Mouse (Mus musculus) heart, embryonic 12.5 days (tissue): ENCODE measurements around the gene Atp23. TPM values are rescaled to one million over a fixed set of nuclear protein-coding genes. Genes with fewer than 3 reads are reported as not detected.

Experiments used
- ATAC-seq: fragments of 200-750 bp; cut with Nextera tagmentation; 2 replicates; pipeline ENCODE4 v1.8.0; 2017; ENCODE audit warnings: moderate TSS enrichment, moderate library complexity; ENCODE audit not compliant: insufficient number of reproducible peaks, low FRiP score
- H3K27ac ChIP-seq: fragments of 300-500 bp; sonication (generic); 2 replicates; pipeline ENCODE4 v1.5.1; 2016; ENCODE audit warnings: mild to moderate bottlenecking, moderate library complexity; ENCODE audit not compliant: poor library complexity, severe bottlenecking
- H3K27me3 ChIP-seq: fragments of 300-500 bp; sonication (generic); replicated peaks from 2 replicates; pipeline ENCODE4 v1.6.1; 2016; ENCODE audit warnings: mild to moderate bottlenecking, moderate library complexity
- H3K36me3 ChIP-seq: fragments of 300-500 bp; sonication (generic); 2 replicates; pipeline ENCODE4 v1.6.1; 2016; ENCODE audit warnings: mild to moderate bottlenecking, moderate library complexity
- H3K4me1 ChIP-seq: fragments of 300-500 bp; sonication (generic); replicated peaks from 2 replicates; pipeline ENCODE4 v1.6.1; 2016; ENCODE audit warnings: mild to moderate bottlenecking
- H3K4me2 ChIP-seq: fragments of 300-500 bp; sonication (generic); 2 replicates; pipeline ENCODE4 v1.6.1; 2016; ENCODE audit warnings: mild to moderate bottlenecking, moderate library complexity
- H3K4me3 ChIP-seq: fragments of 300-500 bp; sonication (generic); 2 replicates; pipeline ENCODE4 v1.5.1; 2016; ENCODE audit warnings: mild to moderate bottlenecking
- H3K9ac ChIP-seq: fragments of 300-500 bp; sonication (generic); 2 replicates; pipeline ENCODE4 v1.6.1; 2016; ENCODE audit warnings: mild to moderate bottlenecking, moderate library complexity
- H3K9me3 ChIP-seq: fragments of 300-500 bp; sonication (generic); replicated peaks from 2 replicates; pipeline ENCODE4 v1.6.1; 2016; ENCODE audit warnings: mild to moderate bottlenecking, moderate library complexity
- WGBS: fragments of 180-500 bp; shearing (Covaris S2); methylation state at CpG from one replicate; pipeline ENCODE4 v1.1.7; 2016; 5-methylcytosine and 5-hydroxymethylcytosine counted together
- polyA plus RNA-seq: library from polyadenylated mRNA; unstranded; fragments of >200 nt; fragmentation: Nextera tagmentation; extraction: Ambion mirVana; gene quantifications from 2 replicates; pipeline ENCODE4 v1.2.1, GENCODE M21; 2016

Atp23 gene
- polyA plus RNA-seq, 1 experiment from 2014 or later = 10.0 TPM

DNA sequence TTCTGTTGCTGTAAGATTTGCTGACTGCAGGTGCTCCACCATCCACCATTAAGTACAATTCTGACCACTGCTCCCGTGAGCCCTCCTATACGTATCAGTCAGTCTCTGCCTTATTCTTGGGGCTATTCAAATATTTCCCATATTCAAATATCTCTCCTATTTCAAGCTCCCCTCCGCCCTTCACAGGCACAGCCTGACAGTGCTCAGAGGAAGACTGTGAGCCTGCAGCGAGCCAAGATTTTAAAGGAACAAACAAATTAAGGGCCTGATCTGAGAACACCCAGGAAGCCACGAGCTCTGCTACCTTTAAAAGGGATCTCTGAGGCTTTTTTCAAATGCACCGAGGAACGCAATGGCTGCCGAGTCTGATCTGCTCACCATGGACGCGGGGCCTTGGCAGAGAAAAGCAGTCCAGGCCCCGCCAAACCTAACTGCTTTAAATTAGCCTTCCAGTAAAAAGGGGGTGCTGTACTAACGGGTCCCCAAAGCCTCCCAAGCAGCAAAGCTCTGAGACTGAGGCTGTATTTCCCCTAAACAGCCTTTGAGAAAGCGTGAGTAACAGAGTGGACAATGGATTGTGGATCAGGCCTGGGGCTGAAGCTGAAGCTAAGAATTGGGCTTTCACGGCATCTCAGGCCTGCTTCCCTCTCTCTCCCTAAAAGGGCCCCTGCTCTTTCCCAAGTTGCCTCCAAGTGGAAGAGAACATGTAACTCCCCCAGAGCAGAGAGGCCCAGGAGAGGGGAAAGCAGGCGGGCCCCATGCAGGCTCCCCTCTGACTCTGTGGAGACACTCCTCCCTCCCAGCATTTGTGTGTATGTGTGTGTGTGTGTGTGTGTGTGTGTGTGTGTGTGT is 29.3 kb upstream of the Atp23 start:
- Histone ChIP-seq H3K4me2 (peak overlapping the region; percentile 27), H3K27me3 (no peaks in the 10 kb centered on the region), H3K27ac (peak overlapping the region; percentile 94), H3K36me3 (no peaks in the 10 kb centered on the region), H3K9me3 (no peaks in the 10 kb centered on the region), H3K9ac (peak overlapping the region; percentile 59), H3K4me1 (peaks cover 67% of the 10 kb centered on the region), H3K4me3 (no peak overlapping the region)
- ATAC-seq = peak; percentile 53; the same call in 1 of the 2 replicates
- 45% methylated on average over 15 of the region's 15 CpGs for WGBS

DNA sequence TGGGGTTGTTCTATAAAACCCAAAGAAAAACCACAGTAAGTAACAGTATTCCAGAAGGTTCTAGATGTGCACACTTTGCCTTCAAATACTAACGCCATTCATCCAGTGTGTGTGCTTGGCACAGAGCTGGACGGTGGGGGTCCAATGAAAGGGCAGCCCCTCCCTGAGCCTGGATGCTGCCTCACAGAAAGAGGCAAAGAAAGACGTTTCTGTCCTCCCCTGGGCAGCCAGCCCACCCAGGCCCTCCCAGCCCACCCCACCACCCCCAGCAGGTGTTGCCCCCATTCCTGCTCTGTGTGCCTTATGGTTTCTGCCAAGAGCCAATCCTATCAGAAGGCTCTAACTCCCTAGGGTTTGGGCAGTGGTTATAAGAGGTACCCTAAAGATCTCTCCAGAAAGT is 28.4 kb upstream of the Atp23 start:
- 62% methylated on average over 3 of the region's 3 CpGs for WGBS
- no peak overlapping the region for H3K4me3 ChIP-seq
- H3K9me3 ChIP-seq = no peaks in the 10 kb centered on the region
- H3K27me3 ChIP-seq = no peaks in the 10 kb centered on the region
- peaks cover 59% of the 10 kb centered on the region for H3K4me1 ChIP-seq
- ATAC-seq = no peak
- H3K4me2 ChIP-seq = no peak overlapping the region
- no peaks in the 10 kb centered on the region for H3K36me3 ChIP-seq
- 0 out of 2 replicates have a peak overlapping the region, but pooled peaks have one; percentile 59 for H3K9ac ChIP-seq
- H3K27ac ChIP-seq = no peak overlapping the region; the same call in 1 of the 2 replicates

DNA sequence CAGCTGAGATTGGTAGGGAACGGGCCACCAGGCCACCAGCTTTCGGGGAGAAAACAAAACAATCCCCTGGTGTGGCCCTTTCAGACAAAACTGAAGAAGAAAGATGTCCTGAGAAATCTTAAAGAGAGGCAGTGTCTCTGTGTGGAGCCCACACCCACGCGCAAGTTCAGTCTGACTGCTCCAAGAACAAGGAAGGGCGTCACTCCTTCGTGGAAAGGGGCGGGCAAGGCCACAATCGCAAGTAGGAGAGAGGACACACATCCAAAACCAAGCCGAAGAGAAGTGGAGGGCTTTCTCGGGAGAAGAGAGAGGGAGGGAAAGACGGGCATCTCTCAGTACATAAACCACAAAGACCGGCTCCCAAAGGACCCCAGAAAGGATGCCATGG is 27.7 kb upstream of the Atp23 start:
- H3K4me2 ChIP-seq = peak overlapping the region; percentile 91
- H3K9me3 ChIP-seq = no peaks in the 10 kb centered on the region
- peak overlapping the region; percentile 85 for H3K9ac ChIP-seq
- peaks cover 65% of the 10 kb centered on the region for H3K4me1 ChIP-seq
- 31% methylated on average over 12 of the region's 12 CpGs for WGBS
- H3K36me3 ChIP-seq = no peaks in the 10 kb centered on the region
- no peaks in the 10 kb centered on the region for H3K27me3 ChIP-seq
- H3K4me3 ChIP-seq = peak overlapping the region; percentile 54
- ATAC-seq = no peak
- H3K27ac ChIP-seq = peak overlapping the region; percentile 84

- WGBS = under 1% methylated on average over 38 of the region's 39 CpGs
- Histone ChIP-seq H3K27me3 (no peaks in the 10 kb centered on the region), H3K4me1 (peaks cover 65% of the 10 kb centered on the region), H3K4me3 (peak overlapping the region; percentile 54), H3K9ac (peak overlapping the region; percentile 85), H3K9me3 (no peaks in the 10 kb centered on the region), H3K4me2 (peak overlapping the region; percentile 91), H3K27ac (peak overlapping the region; percentile 84), H3K36me3 (no peaks in the 10 kb centered on the region)
- peak; percentile 73 for ATAC-seq
Measured at GRCm38 (mm10) chr10:126928011-126928818, 27.1 kb upstream of the Atp23 start.

DNA sequence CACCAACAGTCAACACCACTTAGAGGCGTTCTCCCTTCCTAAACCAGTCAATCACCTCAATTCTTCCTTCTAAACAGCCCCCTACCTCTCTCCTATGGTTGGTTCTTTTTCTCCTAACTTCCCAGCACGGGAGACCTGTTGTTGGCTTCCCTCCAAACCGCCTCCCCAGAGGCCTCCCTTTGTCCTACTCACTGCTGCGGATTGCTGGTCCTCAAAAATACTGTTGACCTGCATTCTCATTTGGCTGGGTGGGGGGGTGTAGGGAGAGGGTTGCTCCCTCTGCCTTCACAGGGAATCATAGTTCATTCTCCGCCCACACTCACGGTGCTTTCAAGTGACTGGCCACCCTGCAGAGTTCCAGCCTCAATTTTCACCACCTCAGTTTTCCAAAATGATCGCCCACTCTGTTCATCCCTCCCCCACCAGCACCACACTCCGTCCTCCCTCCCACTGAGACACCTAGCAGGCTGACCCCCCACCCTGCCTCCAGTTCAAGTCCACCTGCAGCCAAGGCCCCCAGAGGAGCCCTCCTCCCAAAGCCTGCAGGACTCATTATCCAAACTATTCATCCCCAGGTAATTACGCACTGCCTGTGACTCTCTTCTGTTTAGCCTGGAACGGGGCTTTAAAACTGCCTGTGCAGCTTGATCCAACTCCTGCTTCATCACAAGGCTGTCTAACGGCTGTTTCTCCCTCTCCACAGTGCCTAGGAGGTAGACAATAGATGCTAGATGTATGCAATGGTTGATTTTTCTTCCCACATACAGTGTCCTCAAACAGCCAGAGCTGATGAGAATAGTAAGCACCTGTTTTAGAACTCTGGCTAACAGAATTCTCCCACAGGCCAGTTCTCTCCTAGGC is 26.2 kb upstream of the Atp23 start:
- Histone ChIP-seq H3K9ac (peak overlapping the region; percentile 85), H3K4me2 (peak overlapping the region; percentile 91), H3K9me3 (no peaks in the 10 kb centered on the region), H3K36me3 (no peaks in the 10 kb centered on the region), H3K27ac (peak overlapping the region; percentile 84), H3K27me3 (no peaks in the 10 kb centered on the region), H3K4me3 (peak overlapping the region; percentile 54; the same call in 1 of the 2 replicates), H3K4me1 (peaks cover 65% of the 10 kb centered on the region)
- WGBS = 29% methylated on average over 11 of the region's 11 CpGs
- no peak for ATAC-seq

DNA sequence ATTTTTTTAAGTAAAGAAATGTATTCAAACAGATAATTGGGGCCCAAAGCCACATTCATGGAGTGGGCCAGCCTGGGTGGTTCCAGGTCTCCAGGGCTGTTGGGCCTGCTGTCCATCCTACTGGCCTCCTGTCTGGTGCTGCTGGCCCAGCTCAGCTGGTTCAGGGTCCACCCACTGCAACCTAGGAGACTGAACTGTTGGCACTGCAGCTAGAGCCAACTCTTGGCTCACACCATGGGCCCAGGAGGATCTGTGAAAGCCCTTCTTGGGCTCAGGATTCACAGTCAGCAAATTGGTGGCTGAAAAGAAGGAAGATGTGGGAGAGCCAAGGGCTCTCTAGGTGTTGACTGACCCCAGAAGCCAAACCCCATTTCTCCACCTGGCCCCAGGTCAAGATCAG is 24.2 kb upstream of the Atp23 start:
- Histone ChIP-seq H3K36me3 (no peaks in the 10 kb centered on the region), H3K27me3 (no peaks in the 10 kb centered on the region), H3K9ac (no peak overlapping the region), H3K4me2 (no peak overlapping the region), H3K4me3 (no peak overlapping the region), H3K27ac (no peak overlapping the region), H3K9me3 (peaks cover 3% of the 10 kb centered on the region; the same call in 1 of the 2 replicates), H3K4me1 (peaks cover 48% of the 10 kb centered on the region)
- no peak for ATAC-seq

DNA sequence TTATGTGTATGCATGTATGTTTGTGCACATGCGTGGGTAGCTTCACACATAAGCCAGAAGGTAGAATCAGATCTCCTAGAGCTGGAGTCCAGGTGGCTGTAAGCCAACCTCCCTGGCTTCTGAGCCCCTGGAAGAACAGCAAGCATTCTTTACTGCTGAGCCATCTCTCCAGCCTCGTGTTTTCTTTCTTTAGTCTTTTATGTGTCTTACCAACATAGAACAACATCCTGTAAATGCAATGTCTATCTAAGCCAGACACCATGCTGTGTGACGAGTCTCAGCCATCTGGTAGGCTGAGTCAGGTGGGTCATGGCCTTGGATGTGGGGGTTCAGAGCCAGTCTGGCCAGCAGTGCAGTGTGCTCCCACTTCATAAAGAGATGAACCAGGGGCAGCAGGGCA is 22.9 kb upstream of the Atp23 start:
- H3K36me3 ChIP-seq = no peaks in the 10 kb centered on the region
- no peak overlapping the region for H3K4me3 ChIP-seq
- H3K27me3 ChIP-seq = no peaks in the 10 kb centered on the region
- peaks cover 9% of the 10 kb centered on the region for H3K9me3 ChIP-seq
- H3K4me2 ChIP-seq = no peak overlapping the region
- no peak for ATAC-seq
- H3K9ac ChIP-seq = no peak overlapping the region
- H3K4me1 ChIP-seq = peaks cover 35% of the 10 kb centered on the region
- no peak overlapping the region for H3K27ac ChIP-seq
- WGBS = 55% methylated on average over 3 of the region's 3 CpGs

DNA sequence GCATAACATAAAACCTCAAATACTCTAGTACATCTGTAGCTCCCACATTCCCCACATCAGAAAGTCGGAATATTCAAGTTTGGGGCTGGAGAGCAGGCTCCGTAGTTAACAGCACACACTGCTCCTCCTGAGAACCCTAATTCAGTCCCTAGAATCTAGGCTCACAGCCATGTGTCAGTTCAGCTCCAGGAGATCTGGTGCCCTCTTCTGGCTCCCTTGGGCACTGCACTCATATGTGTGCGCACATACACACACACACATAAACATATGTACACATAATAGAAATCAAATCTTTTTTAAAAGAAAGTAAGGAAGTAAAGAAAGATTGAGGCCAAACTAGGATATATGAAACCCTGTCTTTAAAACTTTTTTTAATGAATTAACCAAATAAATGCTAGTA is 19.1 kb upstream of the Atp23 start:
- H3K4me2 ChIP-seq = no peak overlapping the region

DNA sequence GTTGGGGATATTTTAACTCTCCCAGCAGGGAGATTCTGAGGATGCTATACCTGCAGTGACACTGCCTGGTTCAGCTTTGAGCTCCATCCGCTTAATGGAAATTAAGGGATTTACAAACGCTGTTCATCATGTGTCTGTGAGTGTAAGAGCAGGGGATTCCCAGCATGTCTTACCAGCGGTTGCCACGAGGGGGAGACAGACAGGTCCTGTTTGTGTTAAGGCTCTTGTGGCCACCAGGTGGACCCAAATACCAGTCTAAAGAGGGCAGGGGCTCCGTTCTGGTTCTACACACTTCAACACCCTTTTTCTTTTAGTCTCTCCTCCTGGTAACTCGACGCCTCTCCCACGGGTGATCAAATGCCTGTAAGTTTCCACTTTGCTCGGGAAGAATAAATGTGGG is 17.9 kb upstream of the Atp23 start:
- Histone ChIP-seq H3K4me1 (peaks cover 2% of the 10 kb centered on the region; the same call in 1 of the 2 replicates), H3K9me3 (peaks cover 9% of the 10 kb centered on the region), H3K27me3 (peaks cover 10% of the 10 kb centered on the region; the same call in 1 of the 2 replicates), H3K4me2 (no peak overlapping the region), H3K4me3 (no peak overlapping the region), H3K36me3 (no peaks in the 10 kb centered on the region), H3K27ac (no peak overlapping the region), H3K9ac (no peak overlapping the region)
- peak; percentile 72 for ATAC-seq
- 7% methylated on average over 9 of the region's 9 CpGs for WGBS

More for the DNA sequence above, 19.1 kb upstream of the Atp23 start:
- Histone ChIP-seq H3K27me3 (peaks cover 10% of the 10 kb centered on the region; the same call in 1 of the 2 replicates), H3K4me3 (no peak overlapping the region), H3K36me3 (no peaks in the 10 kb centered on the region), H3K4me1 (peaks cover 5% of the 10 kb centered on the region), H3K9me3 (peaks cover 9% of the 10 kb centered on the region), H3K9ac (no peak overlapping the region), H3K27ac (no peak overlapping the region)
- no peak for ATAC-seq
- WGBS = 86% methylated on average over 3 of the region's 3 CpGs

DNA sequence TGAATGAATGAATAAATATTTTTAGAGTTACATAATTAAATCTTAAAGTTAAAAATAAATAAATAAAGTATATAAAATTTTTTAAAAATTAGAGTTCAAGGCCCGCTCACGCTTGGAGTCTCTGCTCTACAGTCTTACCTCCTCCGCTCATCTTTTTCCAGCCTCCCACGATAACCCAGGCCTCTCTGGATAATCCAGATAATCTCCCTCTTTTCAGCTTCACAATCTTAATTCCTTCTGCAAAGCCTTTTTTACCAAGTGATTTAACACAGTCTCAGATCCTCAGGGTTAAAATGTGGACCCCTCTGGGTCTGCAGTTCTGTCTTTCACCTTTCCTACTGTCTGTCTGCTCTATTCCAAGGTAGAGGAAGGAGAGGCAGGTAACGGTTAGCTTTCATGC is 13.1 kb upstream of the Atp23 start:
- H3K27ac ChIP-seq = no peak overlapping the region
- ATAC-seq = no peak
- H3K27me3 ChIP-seq = peaks cover 10% of the 10 kb centered on the region; the same call in 1 of the 2 replicates
- H3K4me1 ChIP-seq = no peaks in the 10 kb centered on the region
- H3K36me3 ChIP-seq = no peaks in the 10 kb centered on the region
- no peak overlapping the region for H3K9ac ChIP-seq
- no peak overlapping the region for H3K4me3 ChIP-seq
- 90% methylated on average over 5 of the region's 5 CpGs for WGBS
- no peak overlapping the region for H3K4me2 ChIP-seq
- no peaks in the 10 kb centered on the region for H3K9me3 ChIP-seq
